ENCODE assay signal across 8 mouse cellular contexts in genomic region chr1:128358276-128358675, GRCm38 (mm10). TPM values are rescaled to one million over a fixed set of nuclear protein-coding genes. Genes with fewer than 3 reads are reported as not detected.
A peak's percentile ranks its signal among the peaks of the same experiment; 100 is the strongest.
DNase-seq lines count a peak whose midpoint lies in the region; ATAC-seq and TF ChIP-seq lines count a peak whose summit lies in the region.

No protein-coding gene starts in this region.

- H3K27ac ChIP-seq in liver, adult 2 months (replicated peaks; ENCODE audit: insufficient read depth, low read depth, low read length): no peak overlapping the region
- peak overlapping the region; percentile 85; the same call in 1 of the 2 replicates for H3K27ac ChIP-seq in forebrain, embryonic 13.5 days
- peak overlapping the region; percentile 60 for H3K27ac ChIP-seq in macrophage
- H3K27ac ChIP-seq in cerebellum, adult 2 months (ENCODE audit: insufficient read depth, low read length): no peak overlapping the region

- 27% methylated on average over 6 of the region's 6 CpGs for WGBS in liver, adult 2 months
- 64% methylated on average over 6 of the region's 6 CpGs for WGBS in forebrain, embryonic 13.5 days
- WGBS in macrophage (ENCODE audit: missing documents): 35% methylated on average over 6 of the region's 6 CpGs
- whole genome bisulfite sequencing in cerebellum, adult 2 months: 58% methylated on average over 6 of the region's 6 CpGs

- H3K36me3 ChIP-seq in liver, adult 2 months (ENCODE audit: control insufficient read depth, insufficient read depth, low read length): peaks cover 11% of the 10 kb centered on the region
- H3K36me3 ChIP-seq in forebrain, embryonic 13.5 days (ENCODE audit: poor library complexity, severe bottlenecking): peaks cover 41% of the 10 kb centered on the region
- peaks cover 24% of the 10 kb centered on the region for H3K36me3 ChIP-seq in macrophage (ENCODE audit: inconsistent target)

- H3K4me1 ChIP-seq in liver, adult 2 months (ENCODE audit: control insufficient read depth, insufficient read depth, low read length): peaks cover 4% of the 10 kb centered on the region; the same call in 1 of the 2 replicates
- H3K4me1 ChIP-seq in forebrain, embryonic 13.5 days: peaks cover 29% of the 10 kb centered on the region
- no peaks in the 10 kb centered on the region; the same call in 1 of the 2 replicates for H3K4me1 ChIP-seq in cerebellum, adult 2 months (ENCODE audit: control insufficient read depth, insufficient read depth, low read length)

- H3K4me3 ChIP-seq in liver, adult 2 months (ENCODE audit: insufficient read depth, low read depth, low read length): no peak overlapping the region
- H3K4me3 ChIP-seq in forebrain, embryonic 13.5 days: peak overlapping the region; percentile 78
- peak overlapping the region; percentile 60 for H3K4me3 ChIP-seq in macrophage (ENCODE audit: inconsistent target)
- no peak overlapping the region for H3K4me3 ChIP-seq in cerebellum, adult 2 months (replicated peaks; ENCODE audit: insufficient read depth, low read depth, low read length)

- DNase-seq in liver, adult 2 months (ENCODE audit: extremely low read depth, low read depth, low spot score): peak; percentile 19
- no peak for DNase-seq in liver
- DNase-seq in adrenal gland, adult 2 months: peak; percentile 63
- DNase-seq in frontal cortex, postnatal 10 days (ENCODE audit: low spot score in 2 of 2): no peak
- no peak for DNase-seq in cerebellum, adult 2 months
- DNase-seq in natural killer cell, adult 2 months (ENCODE audit: low spot score in 2 of 2): no peak

- TF ChIP-seq CTCF in liver, adult 2 months (IDR thresholded peaks at IDR 0.05; ENCODE audit: low read depth, low read length): no peak
- no peak for TF ChIP-seq CTCF in cerebellum, adult 2 months (IDR thresholded peaks at IDR 0.05; ENCODE audit: borderline replicate concordance, insufficient read depth, low read depth, low read length)

- TF ChIP-seq POLR2A in liver, adult 2 months (IDR thresholded peaks at IDR 0.05; ENCODE audit: extremely low read depth, insufficient read depth, low read length): no peak
- TF ChIP-seq POLR2A in cerebellum, adult 2 months (IDR thresholded peaks at IDR 0.05; ENCODE audit: borderline replicate concordance, insufficient read depth, low read length): no peak

- H3K79me2 ChIP-seq in liver, adult 2 months (ENCODE audit: control insufficient read depth, insufficient read depth, low read length): no peaks in the 10 kb centered on the region
- peaks cover 43% of the 10 kb centered on the region for H3K79me2 ChIP-seq in macrophage (ENCODE audit: inconsistent target)

- H3K9me3 ChIP-seq in forebrain, embryonic 13.5 days (replicated peaks): no peaks in the 10 kb centered on the region

- H3K9ac ChIP-seq in liver, adult 2 months (ENCODE audit: low read depth, low read length): no peak overlapping the region
- peak overlapping the region; percentile 81 for H3K9ac ChIP-seq in forebrain, embryonic 13.5 days

- H3K4me2 ChIP-seq in forebrain, embryonic 13.5 days: peak overlapping the region; percentile 76

- no peak for ATAC-seq in forebrain, embryonic 13.5 days

- no peaks in the 10 kb centered on the region for H3K27me3 ChIP-seq in liver, adult 2 months (ENCODE audit: control insufficient read depth, insufficient read depth, low read length)
- no peaks in the 10 kb centered on the region for H3K27me3 ChIP-seq in forebrain, embryonic 13.5 days
- no peaks in the 10 kb centered on the region for H3K27me3 ChIP-seq in cerebellum, adult 2 months (ENCODE audit: control insufficient read depth, insufficient read depth, low read length)

RNA-seq across cellular contexts. Expression of gene Mcm6, which starts 1.2 kb away (rescaled TPM):
- 7.1 and 16.3 TPM in 2 replicates for total RNA-seq in liver, adult 2 months (2014; rRNA removed)
- 1.7 and 2.1 TPM in 2 replicates for polyA plus RNA-seq in liver, adult 2 months (2012; rRNA removed)
- total RNA-seq in adrenal gland, adult 2 months (2021): 10 to 100 TPM; 15.7 to 17.6 TPM
- 4.0 and 4.3 TPM in 2 replicates for polyA plus RNA-seq in adrenal gland, adult 2 months (2012; rRNA removed)
- 172 and 197 TPM in 2 replicates for polyA plus RNA-seq in forebrain, embryonic 13.5 days (2015; fragmentation: Nextera tagmentation; extraction: Ambion mirVana)
- 10 to 100 TPM in 17 of 26 experiments, 1 to 10 TPM in 9; 3.0 to 37.9 (median 18.3) TPM for total RNA-seq in macrophage (2018; cell fraction: chromatin; rRNA removed)
- total RNA-seq in macrophage (2018; cell fraction: cytosol; rRNA removed): 10 to 100 TPM; 24.7 to 56.7 (median 34.3) TPM
- total RNA-seq in macrophage (2018; cell fraction: nucleus; rRNA removed): 100 to 1,000 TPM in 1 of 26 experiments, 10 to 100 TPM in 22, 1 to 10 TPM in 3; 9.7 to 130 (median 21.4) TPM
- 23.2 to 176 TPM (median 54.1 TPM) in 3 replicates for polyA plus RNA-seq in macrophage (2018)
- 4.5 and 5.1 TPM in 2 replicates for polyA plus RNA-seq in cerebellum, adult 2 months (2012; rRNA removed)

RNA-seq across cellular contexts. Expression of gene Lct, which starts 30.2 kb away (rescaled TPM):
- total RNA-seq in liver, adult 2 months (2014; rRNA removed): 0.07 TPM in 1 of 2 replicates, not detected in the other
- not detected in 2 replicates for polyA plus RNA-seq in liver, adult 2 months (2012; rRNA removed)
- under 1 TPM; 0.06 to 0.07 TPM for total RNA-seq in adrenal gland, adult 2 months (2021)
- 0.02 and 0.04 TPM in 2 replicates for polyA plus RNA-seq in adrenal gland, adult 2 months (2012; rRNA removed)
- polyA plus RNA-seq in forebrain, embryonic 13.5 days (2015; fragmentation: Nextera tagmentation; extraction: Ambion mirVana): 0.10 and 0.42 TPM in 2 replicates
- total RNA-seq in macrophage (2018; cell fraction: chromatin; rRNA removed): 1 to 10 TPM in 1 of 26 experiments, under 1 TPM in 18, not detected in 7; 0.09 to 1.9 (median 0.53) TPM
- under 1 TPM in 11 of 26 experiments, not detected in 15; 0.03 to 0.19 (median 0.05) TPM for total RNA-seq in macrophage (2018; cell fraction: cytosol; rRNA removed)
- total RNA-seq in macrophage (2018; cell fraction: nucleus; rRNA removed): 1 to 10 TPM in 1 of 26 experiments, under 1 TPM in 18, not detected in 7; 0.06 to 1.2 (median 0.17) TPM
- polyA plus RNA-seq in macrophage (2018): 0.10 TPM in 1 of 3 replicates, not detected in the others
- 0.27 and 0.33 TPM in 2 replicates for polyA plus RNA-seq in cerebellum, adult 2 months (2012; rRNA removed)

RNA-seq across cellular contexts. Expression of gene Dars, which starts 58.9 kb away (rescaled TPM):
- total RNA-seq in liver, adult 2 months (2014; rRNA removed): 81.0 and 104 TPM in 2 replicates
- 12.6 and 14.7 TPM in 2 replicates for polyA plus RNA-seq in liver, adult 2 months (2012; rRNA removed)
- 10 to 100 TPM; 81.7 to 98.0 TPM for total RNA-seq in adrenal gland, adult 2 months (2021)
- 10.4 and 12.8 TPM in 2 replicates for polyA plus RNA-seq in adrenal gland, adult 2 months (2012; rRNA removed)
- 146 and 156 TPM in 2 replicates for polyA plus RNA-seq in forebrain, embryonic 13.5 days (2015; fragmentation: Nextera tagmentation; extraction: Ambion mirVana)
- total RNA-seq in macrophage (2018; cell fraction: chromatin; rRNA removed): 10 to 100 TPM; 16.3 to 76.0 (median 32.1) TPM
- 10 to 100 TPM; 50.4 to 90.2 (median 65.7) TPM for total RNA-seq in macrophage (2018; cell fraction: cytosol; rRNA removed)
- 10 to 100 TPM; 17.6 to 75.8 (median 31.8) TPM for total RNA-seq in macrophage (2018; cell fraction: nucleus; rRNA removed)
- polyA plus RNA-seq in macrophage (2018): 51.7 to 126 TPM (median 88.1 TPM) in 3 replicates
- 44.8 and 45.4 TPM in 2 replicates for polyA plus RNA-seq in cerebellum, adult 2 months (2012; rRNA removed)

Comparison
In these comparisons a context has a peak if more than half of its experiments do, and no peak if none do; other contexts are left out.
1. DNase-seq: peak in liver, adult 2 months (single experiment) and adrenal gland, adult 2 months (single experiment); none in liver (single experiment), frontal cortex, postnatal 10 days (0 of 2), cerebellum, adult 2 months (0 of 2) and natural killer cell, adult 2 months (0 of 2).
2. H3K27ac ChIP-seq: peak in forebrain, embryonic 13.5 days (single experiment) and macrophage (single experiment); none in liver, adult 2 months (single experiment) and cerebellum, adult 2 months (single experiment).
3. H3K4me3 ChIP-seq: peak in forebrain, embryonic 13.5 days (single experiment) and macrophage (single experiment); none in liver, adult 2 months (single experiment) and cerebellum, adult 2 months (single experiment).